Mouse (Mus musculus) lung, postnatal 0 days (tissue): ENCODE results near the gene Cep295nl. TPM values are rescaled to one million over a fixed set of nuclear protein-coding genes. Genes with fewer than 3 reads are reported as not detected.

Experiments used
- ATAC-seq: fragments of 200-750 bp; cut with Nextera tagmentation; 2 replicates; pipeline ENCODE4 v1.8.0; 2017; ENCODE audit warnings: moderate library complexity
- DNase-seq: peaks from one replicate; pipeline ENCODE4 v3.0.0-alpha.2; 2016; ENCODE audit warnings: low spot score
- H3K27ac ChIP-seq: fragments of 300-500 bp; sonication (generic); 2 replicates; pipeline ENCODE4 v1.5.1; 2014; ENCODE audit warnings: antibody characterized with exemption, mild to moderate bottlenecking, low read length, mixed read lengths
- H3K27me3 ChIP-seq: fragments of 300-500 bp; sonication (generic); replicated peaks from 2 replicates; pipeline ENCODE4 v1.6.1; 2014; ENCODE audit warnings: low read length, mixed read lengths; ENCODE audit not compliant: insufficient read depth
- H3K36me3 ChIP-seq: fragments of 300-500 bp; sonication (generic); 2 replicates; pipeline ENCODE4 v1.6.1; 2014; ENCODE audit warnings: low read length, mixed read lengths; ENCODE audit not compliant: insufficient read depth
- H3K4me1 ChIP-seq: fragments of 300-500 bp; sonication (generic); 2 replicates; pipeline ENCODE4 v1.6.1; 2014; ENCODE audit warnings: antibody characterized with exemption, low read depth, low read length, mixed read lengths; ENCODE audit not compliant: insufficient read depth
- H3K4me2 ChIP-seq: fragments of 300-500 bp; sonication (generic); replicated peaks from 2 replicates; pipeline ENCODE4 v1.6.1; 2014; ENCODE audit warnings: low read depth, mild to moderate bottlenecking, low read length, moderate library complexity, mixed read lengths
- H3K4me3 ChIP-seq: fragments of 300-500 bp; sonication (generic); 2 replicates; pipeline ENCODE4 v1.5.1; 2014; ENCODE audit warnings: low read depth, low read length
- H3K9ac ChIP-seq: fragments of 300-500 bp; sonication (generic); replicated peaks from 2 replicates; pipeline ENCODE4 v1.6.1; 2014; ENCODE audit warnings: low read depth, mild to moderate bottlenecking
- H3K9me3 ChIP-seq: fragments of 300-500 bp; sonication (generic); 2 replicates; pipeline ENCODE4 v1.6.1; 2016; ENCODE audit warnings: low read length, mixed read lengths
- CTCF ChIP-seq: IDR thresholded peaks from 2 replicates; pipeline ENCODE4 v1.5.1; 2016; ENCODE audit warnings: antibody characterized with exemption, mild to moderate bottlenecking
- EP300 ChIP-seq: IDR thresholded peaks from 2 replicates; pipeline ENCODE4 v1.6.1; 2016; ENCODE audit warnings: antibody characterized with exemption, mild to moderate bottlenecking, control low read depth
- WGBS: fragments of 180-500 bp; shearing (Covaris S2); extraction: QIAGEN DNeasy Blood & Tissue Kit; methylation state at CpG from one replicate; pipeline ENCODE4 v1.1.7; 2014; 5-methylcytosine and 5-hydroxymethylcytosine counted together
- polyA plus RNA-seq: library from polyadenylated mRNA; unstranded; fragments of >200 nt; fragmentation: Nextera tagmentation; extraction: Ambion mirVana; gene quantifications from 2 replicates; pipeline ENCODE4 v1.2.1, GENCODE M21; 2015

Gene Cep295nl
- polyA plus RNA-seq, 1 experiment from 2014 or later: 0.44 TPM

DNA sequence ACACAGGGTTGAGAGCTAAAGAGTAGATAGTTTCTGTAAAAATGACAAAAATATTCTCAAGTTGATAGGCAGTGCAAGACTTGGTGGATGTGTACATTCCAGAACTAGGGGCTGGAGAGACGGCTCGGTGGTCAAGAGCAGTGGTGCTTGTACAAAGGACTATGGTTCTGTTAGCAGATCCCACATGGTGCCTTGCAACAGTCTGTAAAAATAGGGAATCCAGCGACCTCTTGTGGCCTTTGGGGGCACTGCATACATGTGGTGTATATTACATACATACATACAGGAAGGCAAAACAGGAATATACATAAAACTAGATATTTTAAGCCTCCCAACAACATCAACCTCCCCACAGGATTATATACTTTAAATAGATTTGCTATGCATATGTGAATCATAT lies 26.0 kb upstream of the Cep295nl start:
- Histone ChIP-seq H3K9me3 (no peaks in the 10 kb centered on the region), H3K4me2 (no peak overlapping the region), H3K9ac (no peak overlapping the region), H3K4me1 (peaks cover 8% of the 10 kb centered on the region; the same call in 1 of the 2 replicates), H3K27me3 (no peaks in the 10 kb centered on the region), H3K4me3 (no peak overlapping the region), H3K36me3 (no peaks in the 10 kb centered on the region), H3K27ac (no peak overlapping the region)
- DNase-seq: peak; percentile 31
- no peak for ATAC-seq
- TF ChIP-seq EP300 (no peak), CTCF (peak; percentile 71)
- WGBS: 63% methylated on average over 3 of the region's 3 CpGs

DNA sequence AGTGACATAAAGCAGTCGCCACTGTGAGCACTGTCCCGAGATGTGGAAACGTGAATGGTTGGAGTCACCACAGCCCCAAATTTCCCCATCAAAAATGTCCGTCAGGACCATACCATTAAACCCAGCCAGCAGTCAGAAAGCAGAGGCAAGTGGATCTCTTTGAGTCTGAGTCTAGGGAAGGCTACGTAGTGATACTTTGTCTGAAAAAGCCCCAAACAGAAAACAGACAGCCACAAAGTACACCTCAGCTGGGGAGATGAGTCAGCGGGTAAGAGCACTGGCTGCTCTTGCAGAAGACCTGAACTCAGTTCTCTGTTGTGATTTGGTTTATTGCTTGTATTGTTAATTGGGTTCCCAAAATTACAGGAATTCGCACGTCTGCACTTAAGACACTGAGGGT lies 24.3 kb upstream of the Cep295nl start:
- no peak overlapping the region for H3K4me2 ChIP-seq
- H3K27ac ChIP-seq: no peak overlapping the region
- no peak for DNase-seq
- H3K27me3 ChIP-seq: no peaks in the 10 kb centered on the region
- no peak for TF ChIP-seq EP300
- no peak for TF ChIP-seq CTCF
- H3K4me3 ChIP-seq: no peak overlapping the region
- H3K9me3 ChIP-seq: no peaks in the 10 kb centered on the region
- WGBS: 79% methylated on average over 8 of the region's 8 CpGs
- no peak overlapping the region for H3K9ac ChIP-seq
- no peaks in the 10 kb centered on the region for H3K36me3 ChIP-seq
- no peak for ATAC-seq
- H3K4me1 ChIP-seq: peaks cover 17% of the 10 kb centered on the region; the same call in 1 of the 2 replicates

DNA sequence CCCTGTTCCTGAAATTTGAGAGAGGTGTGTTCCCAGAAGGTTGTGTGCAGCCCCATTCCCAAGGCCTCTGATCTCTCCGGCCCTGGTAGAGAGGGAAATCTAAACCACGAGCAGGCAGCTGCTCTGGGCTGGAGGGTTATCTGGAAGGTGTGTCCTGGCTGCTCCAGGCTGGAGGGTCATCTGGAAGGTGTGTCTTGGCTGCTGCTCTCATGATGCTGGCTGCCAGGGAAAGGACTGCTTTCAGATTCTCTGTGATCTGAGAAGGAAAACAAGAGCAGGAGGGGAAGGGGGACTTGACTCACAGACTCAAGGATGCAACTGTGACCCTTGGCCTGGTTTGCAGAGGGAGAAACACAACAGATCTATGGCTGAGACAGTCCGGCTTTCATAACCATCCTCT lies 23.8 kb upstream of the Cep295nl start:
- H3K27ac ChIP-seq: no peak overlapping the region
- 69% methylated on average over 3 of the region's 3 CpGs for WGBS
- DNase-seq: peak; percentile 36

DNA sequence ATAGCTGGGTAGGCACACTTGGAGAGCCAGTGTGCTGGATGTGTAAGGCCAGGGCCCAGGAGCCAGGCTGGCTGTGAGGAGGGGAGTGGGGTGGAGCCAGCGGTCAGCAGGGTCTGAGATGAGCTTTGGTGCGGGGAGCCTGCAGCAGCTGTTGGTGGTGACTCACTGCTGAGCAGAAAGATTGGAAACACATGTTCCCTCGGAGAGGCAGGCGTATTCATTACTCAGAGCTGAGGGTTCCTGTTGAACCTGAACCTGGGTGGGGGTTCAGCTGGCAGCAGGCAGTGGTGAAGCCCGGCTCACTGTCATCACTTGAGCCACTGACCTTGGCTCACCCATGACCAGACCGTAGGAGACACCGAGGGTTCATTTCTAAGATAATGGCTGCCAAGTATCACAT lies 22.9 kb upstream of the Cep295nl start:
- Histone ChIP-seq H3K9me3 (no peaks in the 10 kb centered on the region), H3K27me3 (no peaks in the 10 kb centered on the region), H3K27ac (no peak overlapping the region), H3K4me2 (no peak overlapping the region), H3K4me3 (no peak overlapping the region), H3K4me1 (peaks cover 28% of the 10 kb centered on the region; the same call in 1 of the 2 replicates), H3K36me3 (no peaks in the 10 kb centered on the region), H3K9ac (no peak overlapping the region)
- 54% methylated on average over 7 of the region's 7 CpGs for WGBS
- ATAC-seq (peak; percentile 46), DNase-seq (peak; percentile 90)
- TF ChIP-seq CTCF: no peak
- no peak for TF ChIP-seq EP300

More for the DNA sequence above, 23.8 kb upstream of the Cep295nl start:
- H3K27me3 ChIP-seq: no peaks in the 10 kb centered on the region
- TF ChIP-seq CTCF (no peak), EP300 (no peak)
- no peak for ATAC-seq
- no peaks in the 10 kb centered on the region for H3K9me3 ChIP-seq
- H3K36me3 ChIP-seq: no peaks in the 10 kb centered on the region
- H3K4me3 ChIP-seq: no peak overlapping the region
- H3K4me1 ChIP-seq: peaks cover 18% of the 10 kb centered on the region; the same call in 1 of the 2 replicates
- H3K9ac ChIP-seq: no peak overlapping the region
- H3K4me2 ChIP-seq: no peak overlapping the region

DNA sequence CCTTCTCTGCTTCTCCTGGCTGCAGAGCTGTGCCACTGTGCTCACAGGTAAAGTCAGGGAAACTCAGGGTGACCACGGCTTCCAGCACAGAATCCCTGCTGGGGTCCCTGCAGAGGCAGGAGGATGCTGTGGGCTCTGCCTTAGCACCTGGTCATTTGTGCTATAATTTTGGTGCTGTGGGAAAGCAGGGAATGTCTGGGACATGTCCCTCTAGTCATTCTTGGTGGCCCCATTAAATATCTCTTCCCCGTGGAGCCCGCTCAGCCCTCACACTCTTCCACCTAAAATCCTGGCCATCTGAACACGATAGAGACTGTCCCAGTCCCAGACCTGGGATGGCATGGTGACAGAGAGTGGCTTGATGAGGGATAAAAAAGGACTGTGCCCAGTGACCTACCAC lies 21.7 kb upstream of the Cep295nl start:
- DNase-seq: no peak

DNA sequence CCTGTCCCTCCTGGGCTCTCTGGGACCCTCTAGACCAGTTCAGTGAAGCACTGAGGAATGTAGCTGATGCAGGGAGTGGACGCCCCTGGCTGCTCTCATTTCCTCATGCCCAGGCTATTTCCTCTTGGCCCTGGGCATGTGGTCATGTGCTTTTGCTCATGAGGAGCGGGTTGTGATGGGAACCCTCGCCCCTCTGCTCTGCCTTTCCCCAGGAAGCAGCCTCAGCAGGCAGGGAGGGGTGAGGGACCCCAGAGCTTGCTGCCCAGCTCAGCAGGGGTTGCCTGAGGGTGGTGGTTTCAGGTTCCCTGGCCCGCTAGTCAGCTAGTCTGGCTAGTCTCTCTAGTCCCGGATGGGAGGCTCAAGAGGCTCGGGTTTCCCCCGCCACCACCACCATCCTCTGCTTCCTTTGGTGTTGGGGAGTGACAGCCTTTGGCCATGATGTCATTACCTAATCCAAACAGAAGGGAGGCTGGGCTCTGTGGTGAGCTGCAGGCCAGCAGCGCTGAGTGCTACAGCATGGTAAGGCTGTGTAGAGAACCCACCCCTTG lies 20.7 kb upstream of the Cep295nl start:
- ATAC-seq (peak; percentile 77), DNase-seq (peak; percentile 88)
- 3% methylated on average over 8 of the region's 8 CpGs for WGBS
- H3K4me2 ChIP-seq: peak overlapping the region; percentile 27; the same call in 1 of the 2 replicates
- no peaks in the 10 kb centered on the region for H3K36me3 ChIP-seq
- 0 out of 2 replicates have a peak, but pooled peaks have one; percentile 8 for TF ChIP-seq CTCF
- TF ChIP-seq EP300: peak; percentile 9; the same call in 1 of the 2 replicates
- no peaks in the 10 kb centered on the region for H3K9me3 ChIP-seq
- no peak overlapping the region for H3K9ac ChIP-seq
- no peak overlapping the region for H3K4me3 ChIP-seq
- no peaks in the 10 kb centered on the region for H3K27me3 ChIP-seq
- peak overlapping the region; percentile 88 for H3K27ac ChIP-seq
- H3K4me1 ChIP-seq: peaks cover 28% of the 10 kb centered on the region; the same call in 1 of the 2 replicates

More for the DNA sequence above, 21.7 kb upstream of the Cep295nl start:
- Histone ChIP-seq H3K9ac (no peak overlapping the region), H3K36me3 (no peaks in the 10 kb centered on the region), H3K4me2 (no peak overlapping the region), H3K27me3 (no peaks in the 10 kb centered on the region), H3K4me3 (no peak overlapping the region), H3K9me3 (no peaks in the 10 kb centered on the region), H3K27ac (no peak overlapping the region), H3K4me1 (peaks cover 28% of the 10 kb centered on the region; the same call in 1 of the 2 replicates)
- 88% methylated on average over 4 of the region's 4 CpGs for WGBS
- TF ChIP-seq CTCF (no peak), EP300 (no peak)
- ATAC-seq: no peak
